Mouse (Mus musculus) liver, postnatal 0 days (tissue): ENCODE measurements at regions not wholly inside any gene's neighbourhood (a gene's known extent, or its start where the extent isn't known, plus 50 kb on each side); places are given as distances from the start of the nearest gene placed in this dataset.

ENCODE experiments used
- CTCF ChIP-seq: sonication (generic); IDR thresholded peaks from 2 replicates; pipeline ENCODE4 v1.5.1; 2016; ENCODE audit warnings: antibody characterized with exemption, low read depth
- EP300 ChIP-seq: IDR thresholded peaks from 2 replicates; pipeline ENCODE4 v1.6.1; 2016; ENCODE audit warnings: antibody characterized with exemption, low read depth, mild to moderate bottlenecking

DNA sequence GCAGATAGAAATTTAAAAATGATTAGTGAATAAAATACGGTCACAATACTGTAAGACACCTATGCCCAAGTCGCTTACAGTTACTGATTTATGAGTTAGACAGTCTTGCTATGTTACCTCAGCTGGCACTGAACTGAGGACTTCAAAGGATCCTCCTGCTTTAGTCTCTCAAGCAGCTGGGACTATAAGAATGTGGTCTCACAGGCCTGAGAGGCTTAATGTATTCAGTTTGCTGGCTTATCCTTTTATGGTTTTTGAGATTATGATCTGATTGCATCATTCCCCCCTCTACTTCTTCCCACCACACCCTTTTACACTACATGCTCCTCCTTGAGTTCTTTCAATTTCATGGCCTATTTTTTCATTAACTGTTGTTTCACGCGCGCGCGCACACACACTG is 179.4 kb upstream of the Sel1l start:
- TF ChIP-seq EP300 (no peak), CTCF (no peak)
